Mouse (Mus musculus): Measurements from ENCODE around the gene Slc46a1. TPM values are rescaled to one million over a fixed set of nuclear protein-coding genes. Genes with fewer than 3 reads are reported as not detected.

Gene Slc46a1
- polyA plus RNA-seq, 1 experiment = 9.1 TPM

GRCm38 (mm10) chr11:78448242-78448641 is 17.3 kb upstream of the Slc46a1 start:
- Histone ChIP-seq H3K9ac (ENCODE audit: low read depth, poor library complexity, severe bottlenecking) (no peak overlapping the region), H3K4me1 (ENCODE audit: control insufficient read depth, insufficient read depth, low read length) (no peaks in the 10 kb centered on the region), H3K36me3 (ENCODE audit: control insufficient read depth, insufficient read depth, low read length, poor library complexity, severe bottlenecking) (no peaks in the 10 kb centered on the region), H3K9me3 (replicated peaks; ENCODE audit: control insufficient read depth, insufficient read depth, low read length, poor library complexity, severe bottlenecking) (no peaks in the 10 kb centered on the region), H3K27me3 (ENCODE audit: control insufficient read depth, insufficient read depth, low read length, poor library complexity, severe bottlenecking) (no peaks in the 10 kb centered on the region), H3K27ac (ENCODE audit: insufficient read depth, low read length) (no peak overlapping the region), H3K4me3 (ENCODE audit: low read depth, low read length) (no peak overlapping the region)
- TF ChIP-seq POLR2A (IDR thresholded peaks at IDR 0.05; ENCODE audit: insufficient read depth, low read length) = no peak
- TF ChIP-seq EP300 (IDR thresholded peaks at IDR 0.05; ENCODE audit: insufficient read depth, low read depth, low read length) = no peak
- TF ChIP-seq CTCF (IDR thresholded peaks at IDR 0.05; ENCODE audit: low read depth, low read length) = no peak

- Histone ChIP-seq H3K4me1 (ENCODE audit: control insufficient read depth, insufficient read depth, low read length) (no peaks in the 10 kb centered on the region), H3K36me3 (ENCODE audit: control insufficient read depth, insufficient read depth, low read length, poor library complexity, severe bottlenecking) (no peaks in the 10 kb centered on the region), H3K27me3 (ENCODE audit: control insufficient read depth, insufficient read depth, low read length, poor library complexity, severe bottlenecking) (no peaks in the 10 kb centered on the region), H3K9ac (ENCODE audit: low read depth, poor library complexity, severe bottlenecking) (no peak overlapping the region), H3K9me3 (replicated peaks; ENCODE audit: control insufficient read depth, insufficient read depth, low read length, poor library complexity, severe bottlenecking) (no peaks in the 10 kb centered on the region), H3K27ac (ENCODE audit: insufficient read depth, low read length) (no peak overlapping the region), H3K4me3 (ENCODE audit: low read depth, low read length) (no peak overlapping the region)
- TF ChIP-seq CTCF (IDR thresholded peaks at IDR 0.05; ENCODE audit: low read depth, low read length) (no peak), EP300 (IDR thresholded peaks at IDR 0.05; ENCODE audit: insufficient read depth, low read depth, low read length) (no peak), POLR2A (IDR thresholded peaks at IDR 0.05; ENCODE audit: insufficient read depth, low read length) (no peak)
Measured at GRCm38 (mm10) chr11:78450337-78450736, 15.2 kb upstream of the Slc46a1 start.

GRCm38 (mm10) chr11:78453675-78454074 is 11.8 kb upstream of the Slc46a1 start:
- H3K27ac ChIP-seq (ENCODE audit: insufficient read depth, low read length) = no peak overlapping the region
- peak overlapping the region; percentile 43 for H3K4me3 ChIP-seq (ENCODE audit: low read depth, low read length)
- H3K36me3 ChIP-seq (ENCODE audit: control insufficient read depth, insufficient read depth, low read length, poor library complexity, severe bottlenecking) = no peaks in the 10 kb centered on the region
- H3K27me3 ChIP-seq (ENCODE audit: control insufficient read depth, insufficient read depth, low read length, poor library complexity, severe bottlenecking) = no peaks in the 10 kb centered on the region
- H3K9me3 ChIP-seq (replicated peaks; ENCODE audit: control insufficient read depth, insufficient read depth, low read length, poor library complexity, severe bottlenecking) = no peaks in the 10 kb centered on the region
- H3K9ac ChIP-seq (ENCODE audit: low read depth, poor library complexity, severe bottlenecking) = peak overlapping the region; percentile 31; the same call in 1 of the 2 replicates
- TF ChIP-seq EP300 (IDR thresholded peaks at IDR 0.05; ENCODE audit: insufficient read depth, low read depth, low read length) (no peak), CTCF (IDR thresholded peaks at IDR 0.05; ENCODE audit: low read depth, low read length) (peak; percentile 93)
- H3K4me1 ChIP-seq (ENCODE audit: control insufficient read depth, insufficient read depth, low read length) = no peaks in the 10 kb centered on the region

GRCm38 (mm10) chr11:78454276-78454675 is 11.2 kb upstream of the Slc46a1 start:
- Histone ChIP-seq H3K27me3 (ENCODE audit: control insufficient read depth, insufficient read depth, low read length, poor library complexity, severe bottlenecking) (no peaks in the 10 kb centered on the region), H3K4me1 (ENCODE audit: control insufficient read depth, insufficient read depth, low read length) (no peaks in the 10 kb centered on the region), H3K9ac (ENCODE audit: low read depth, poor library complexity, severe bottlenecking) (peak overlapping the region; percentile 31), H3K36me3 (ENCODE audit: control insufficient read depth, insufficient read depth, low read length, poor library complexity, severe bottlenecking) (no peaks in the 10 kb centered on the region), H3K27ac (ENCODE audit: insufficient read depth, low read length) (no peak overlapping the region), H3K9me3 (replicated peaks; ENCODE audit: control insufficient read depth, insufficient read depth, low read length, poor library complexity, severe bottlenecking) (no peaks in the 10 kb centered on the region), H3K4me3 (ENCODE audit: low read depth, low read length) (peak overlapping the region; percentile 43)
- TF ChIP-seq POLR2A (IDR thresholded peaks at IDR 0.05; ENCODE audit: insufficient read depth, low read length) = peak; percentile 79
- TF ChIP-seq EP300 (IDR thresholded peaks at IDR 0.05; ENCODE audit: insufficient read depth, low read depth, low read length) = no peak

- Histone ChIP-seq H3K27me3 (ENCODE audit: control insufficient read depth, insufficient read depth, low read length, poor library complexity, severe bottlenecking) (no peaks in the 10 kb centered on the region), H3K4me3 (ENCODE audit: low read depth, low read length) (no peak overlapping the region), H3K36me3 (ENCODE audit: control insufficient read depth, insufficient read depth, low read length, poor library complexity, severe bottlenecking) (no peaks in the 10 kb centered on the region), H3K4me1 (ENCODE audit: control insufficient read depth, insufficient read depth, low read length) (no peaks in the 10 kb centered on the region), H3K9ac (ENCODE audit: low read depth, poor library complexity, severe bottlenecking) (no peak overlapping the region), H3K27ac (ENCODE audit: insufficient read depth, low read length) (no peak overlapping the region), H3K9me3 (replicated peaks; ENCODE audit: control insufficient read depth, insufficient read depth, low read length, poor library complexity, severe bottlenecking) (no peaks in the 10 kb centered on the region)
- no peak for TF ChIP-seq POLR2A (IDR thresholded peaks at IDR 0.05; ENCODE audit: insufficient read depth, low read length)
- peak; percentile 2 for TF ChIP-seq CTCF (IDR thresholded peaks at IDR 0.05; ENCODE audit: low read depth, low read length)
- no peak for TF ChIP-seq EP300 (IDR thresholded peaks at IDR 0.05; ENCODE audit: insufficient read depth, low read depth, low read length)
Measured at GRCm38 (mm10) chr11:78455308-78455707, 10.2 kb upstream of the Slc46a1 start.

GRCm38 (mm10) chr11:78458740-78459139 is 6.8 kb upstream of the Slc46a1 start:
- Histone ChIP-seq H3K4me1 (ENCODE audit: control insufficient read depth, insufficient read depth, low read length) (no peaks in the 10 kb centered on the region), H3K36me3 (ENCODE audit: control insufficient read depth, insufficient read depth, low read length, poor library complexity, severe bottlenecking) (no peaks in the 10 kb centered on the region), H3K9me3 (replicated peaks; ENCODE audit: control insufficient read depth, insufficient read depth, low read length, poor library complexity, severe bottlenecking) (no peaks in the 10 kb centered on the region), H3K4me3 (ENCODE audit: low read depth, low read length) (no peak overlapping the region), H3K9ac (ENCODE audit: low read depth, poor library complexity, severe bottlenecking) (no peak overlapping the region), H3K27me3 (ENCODE audit: control insufficient read depth, insufficient read depth, low read length, poor library complexity, severe bottlenecking) (no peaks in the 10 kb centered on the region), H3K27ac (ENCODE audit: insufficient read depth, low read length) (no peak overlapping the region)
- TF ChIP-seq POLR2A (IDR thresholded peaks at IDR 0.05; ENCODE audit: insufficient read depth, low read length) (no peak), EP300 (IDR thresholded peaks at IDR 0.05; ENCODE audit: insufficient read depth, low read depth, low read length) (no peak)

Measured in ES-Bruce4 (cell line).